Mouse (Mus musculus) embryonic facial prominence, embryonic 10.5 days (tissue): ENCODE measurements at regions not wholly inside any gene's neighbourhood (a gene's known extent, or its start where the extent isn't known, plus 50 kb on each side); places are given as distances from the start of the nearest gene placed in this dataset.

Source experiments
- DNase-seq: peaks from one replicate; pipeline ENCODE4 v3.0.0-alpha.2; 2017; ENCODE audit warnings: low spot score
- H3K27ac ChIP-seq: fragments of 300-500 bp; sonication (generic); replicated peaks from 2 replicates; pipeline ENCODE4 v1.5.1; 2016; ENCODE audit warnings: mild to moderate bottlenecking
- H3K27me3 ChIP-seq: fragments of 300-500 bp; sonication (generic); replicated peaks from 2 replicates; pipeline ENCODE4 v1.6.1; 2016; ENCODE audit warnings: low read depth, mild to moderate bottlenecking; ENCODE audit not compliant: poor library complexity, severe bottlenecking
- H3K36me3 ChIP-seq: fragments of 300-500 bp; sonication (generic); replicated peaks from 2 replicates; pipeline ENCODE4 v1.6.1; 2016; ENCODE audit warnings: mild to moderate bottlenecking, moderate library complexity
- H3K4me1 ChIP-seq: fragments of 300-500 bp; sonication (generic); 2 replicates; pipeline ENCODE4 v1.6.1; 2016
- H3K4me3 ChIP-seq: fragments of 300-500 bp; sonication (generic); 2 replicates; pipeline ENCODE4 v1.5.1; 2016; ENCODE audit warnings: mild to moderate bottlenecking, moderate library complexity
- H3K9me3 ChIP-seq: fragments of 300-500 bp; sonication (generic); 2 replicates; pipeline ENCODE4 v1.6.1; 2016; ENCODE audit warnings: mild to moderate bottlenecking
- WGBS: fragments of 180-500 bp; shearing (Covaris S2); methylation state at CpG from one replicate; pipeline ENCODE4 v1.1.7; 2016; 5-methylcytosine and 5-hydroxymethylcytosine counted together

DNA sequence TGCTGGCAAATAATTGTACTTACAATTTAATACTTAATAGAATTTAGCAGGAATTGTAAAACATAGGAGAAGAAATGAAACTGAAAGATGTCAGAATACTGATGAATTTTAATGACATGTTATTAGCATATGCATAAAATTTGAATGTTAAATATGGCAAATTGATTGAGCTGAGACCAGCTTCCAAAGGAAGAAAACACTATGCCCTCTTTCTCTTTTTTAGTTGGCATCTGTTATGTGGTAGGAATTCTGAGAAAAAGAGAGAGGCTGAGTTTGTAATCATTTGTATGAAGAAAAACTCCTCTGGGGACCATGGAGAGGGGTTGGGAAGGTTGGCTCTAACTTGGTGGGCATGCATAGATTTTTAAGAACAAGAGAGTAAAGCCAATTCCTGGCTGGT lies 224.2 kb downstream of the Gm11077 start:
- no peak for DNase-seq
- Histone ChIP-seq H3K27ac (no peak overlapping the region), H3K36me3 (no peaks in the 10 kb centered on the region), H3K4me3 (no peak overlapping the region), H3K27me3 (no peaks in the 10 kb centered on the region), H3K9me3 (no peaks in the 10 kb centered on the region), H3K4me1 (no peaks in the 10 kb centered on the region)

DNA sequence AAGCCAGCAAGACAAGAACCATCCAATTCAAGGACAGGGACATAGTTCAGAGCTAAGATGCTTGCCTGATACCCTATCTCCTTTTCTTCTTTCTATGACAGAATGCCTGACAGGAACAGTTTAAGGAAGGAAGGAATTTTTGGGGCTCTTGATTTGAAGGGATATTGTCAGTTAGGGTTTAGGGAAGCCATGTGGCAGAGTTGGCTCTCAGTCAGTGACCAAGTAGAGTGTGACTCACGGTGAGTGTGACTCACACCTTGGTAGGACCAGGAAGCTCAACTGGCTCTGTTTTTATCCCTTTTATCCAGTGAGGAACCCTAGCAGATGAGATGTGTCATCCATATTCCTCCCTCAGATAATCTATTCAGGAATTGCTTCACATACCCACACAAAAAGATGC lies 224.6 kb downstream of the Gm11077 start:
- WGBS: 81% methylated on average over 1 of the region's 1 CpGs
- no peak for DNase-seq

DNA sequence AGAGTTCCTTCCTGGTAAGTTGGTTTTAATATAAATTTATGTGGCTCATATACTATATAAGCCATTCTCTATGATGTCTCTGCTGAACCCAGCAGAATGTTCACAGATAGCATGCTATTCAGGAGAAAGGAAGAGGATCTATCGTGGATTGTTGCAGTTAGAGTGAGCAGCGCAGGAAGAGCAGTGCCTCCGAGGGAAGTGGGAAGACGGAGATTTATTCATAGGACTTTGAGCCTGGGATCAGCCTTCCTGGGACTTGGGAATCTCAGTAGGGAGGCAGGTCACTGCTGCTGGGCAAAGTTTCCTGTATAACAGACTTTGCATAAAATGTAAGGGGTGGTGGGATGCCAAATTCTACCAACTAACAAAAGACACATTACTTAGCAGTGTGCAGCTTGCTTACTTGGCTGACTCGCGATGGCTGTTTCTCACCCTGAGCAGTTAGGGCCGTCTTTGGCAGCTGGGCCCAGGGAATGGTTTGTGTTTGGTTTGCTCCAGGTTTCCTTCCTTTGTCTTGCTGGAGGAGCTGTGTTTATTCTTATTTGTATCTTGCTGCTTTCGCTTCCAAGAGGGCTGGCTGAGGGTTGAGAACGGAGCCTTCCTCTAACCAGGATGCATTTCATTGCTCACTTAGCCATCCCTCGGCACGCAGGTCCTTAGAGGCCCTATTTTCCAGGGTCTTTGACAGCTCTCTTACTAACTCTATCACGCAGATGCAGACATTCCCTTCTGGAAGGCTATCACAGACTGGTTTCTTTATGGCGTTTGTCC lies 226.9 kb downstream of the Gm11077 start:
- WGBS: 73% methylated on average over 13 of the region's 13 CpGs
- no peak overlapping the region for H3K27ac ChIP-seq
- H3K4me1 ChIP-seq: no peaks in the 10 kb centered on the region
- no peaks in the 10 kb centered on the region for H3K9me3 ChIP-seq
- H3K27me3 ChIP-seq: no peaks in the 10 kb centered on the region
- no peaks in the 10 kb centered on the region for H3K36me3 ChIP-seq
- DNase-seq: no peak
- H3K4me3 ChIP-seq: no peak overlapping the region

More for the DNA sequence above, 224.6 kb downstream of the Gm11077 start:
- Histone ChIP-seq H3K4me3 (no peak overlapping the region), H3K36me3 (no peaks in the 10 kb centered on the region), H3K27ac (no peak overlapping the region), H3K9me3 (no peaks in the 10 kb centered on the region), H3K4me1 (no peaks in the 10 kb centered on the region), H3K27me3 (no peaks in the 10 kb centered on the region)

DNA sequence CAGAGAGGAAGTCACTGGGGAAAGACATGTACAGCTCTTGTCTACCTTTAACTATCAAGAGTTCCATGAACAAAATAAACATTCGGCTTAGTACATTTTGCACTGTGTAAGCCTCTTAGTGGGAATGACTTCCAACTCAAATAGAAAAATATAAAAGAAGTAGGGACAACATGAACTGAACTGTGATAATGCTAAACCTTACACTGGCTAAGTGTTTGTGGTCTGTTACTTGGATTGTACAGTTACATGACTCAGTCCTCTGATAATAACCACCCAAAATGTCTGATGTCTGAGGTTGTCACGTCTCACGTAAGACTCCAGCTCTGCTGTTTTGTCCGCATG lies 227.4 kb downstream of the Gm11077 start:
- Histone ChIP-seq H3K27me3 (no peaks in the 10 kb centered on the region), H3K9me3 (no peaks in the 10 kb centered on the region), H3K4me1 (no peaks in the 10 kb centered on the region), H3K36me3 (no peaks in the 10 kb centered on the region), H3K27ac (no peak overlapping the region), H3K4me3 (no peak overlapping the region)
- DNase-seq: no peak
- 91% methylated on average over 4 of the region's 4 CpGs for WGBS

DNA sequence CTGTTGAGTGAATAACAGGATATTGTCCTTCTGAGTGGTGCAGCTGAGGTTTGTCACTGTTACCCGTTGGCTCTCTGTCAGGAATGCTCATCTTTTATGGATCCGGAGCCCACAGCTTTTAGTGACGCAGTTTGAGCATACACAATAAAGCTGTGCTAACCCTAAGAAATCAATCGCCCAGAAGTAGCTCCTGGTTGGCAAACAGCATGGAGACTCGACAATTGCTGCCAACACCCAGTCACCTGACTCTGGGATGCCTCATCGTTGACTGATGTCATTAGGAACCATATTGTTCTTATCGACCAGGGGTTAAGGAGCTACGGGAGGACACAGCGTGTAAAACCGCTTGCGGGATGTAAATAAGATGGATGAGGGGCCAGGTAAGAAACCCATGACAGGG lies 232.9 kb downstream of the Gm11077 start:
- no peaks in the 10 kb centered on the region for H3K27me3 ChIP-seq
- no peak overlapping the region for H3K4me3 ChIP-seq
- H3K27ac ChIP-seq: no peak overlapping the region
- no peaks in the 10 kb centered on the region for H3K36me3 ChIP-seq
- no peak for DNase-seq
- peaks cover 4% of the 10 kb centered on the region; the same call in 1 of the 2 replicates for H3K4me1 ChIP-seq
- 79% methylated on average over 11 of the region's 11 CpGs for WGBS
- H3K9me3 ChIP-seq: no peaks in the 10 kb centered on the region

DNA sequence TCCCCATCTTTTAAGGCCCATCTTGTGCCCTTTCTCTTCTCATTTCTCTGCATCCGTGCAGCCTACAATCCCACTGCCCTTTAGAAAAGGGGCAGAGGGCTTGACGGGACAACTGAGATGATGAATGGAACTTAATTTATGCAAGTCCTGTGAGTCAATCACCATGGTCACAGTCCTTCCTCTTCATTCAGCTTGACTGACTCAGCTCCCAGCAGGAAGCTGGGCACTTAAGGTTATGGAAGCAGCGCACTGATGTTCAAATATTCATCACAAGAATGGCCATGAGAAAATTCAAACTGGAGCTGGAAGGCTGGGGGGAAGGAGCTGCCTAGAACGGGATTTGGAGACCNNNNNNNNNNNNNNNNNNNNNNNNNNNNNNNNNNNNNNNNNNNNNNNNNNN lies 233.5 kb downstream of the Gm11077 start:
- Histone ChIP-seq H3K27ac (no peak overlapping the region), H3K9me3 (no peaks in the 10 kb centered on the region), H3K4me1 (peaks cover 4% of the 10 kb centered on the region; the same call in 1 of the 2 replicates), H3K36me3 (no peaks in the 10 kb centered on the region), H3K27me3 (no peaks in the 10 kb centered on the region), H3K4me3 (no peak overlapping the region)
- DNase-seq: no peak
- WGBS: 50% methylated on average over 4 of the region's 4 CpGs

DNA sequence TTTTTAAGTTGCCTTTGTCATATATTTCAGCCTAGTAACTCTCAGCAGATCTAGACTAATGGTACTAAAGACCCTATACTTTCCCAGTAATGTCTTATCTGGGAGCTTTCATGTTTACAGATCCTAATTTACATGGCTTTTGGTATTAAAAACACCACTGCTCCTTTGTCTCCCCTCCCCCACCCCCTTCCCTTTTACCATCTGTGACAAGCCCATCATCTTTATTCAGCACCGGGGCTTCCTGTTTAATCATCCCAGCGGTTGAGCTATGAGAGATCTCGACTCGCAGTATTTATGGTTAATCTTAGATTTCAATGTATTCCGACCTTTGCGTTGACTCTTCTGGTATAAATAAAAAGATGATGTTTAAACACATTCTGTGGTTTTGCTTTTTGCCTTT lies 244.6 kb downstream of the Gm11077 start:
- no peak for DNase-seq
- Histone ChIP-seq H3K27ac (no peak overlapping the region), H3K4me1 (no peaks in the 10 kb centered on the region), H3K4me3 (no peak overlapping the region), H3K27me3 (no peaks in the 10 kb centered on the region), H3K9me3 (0 out of 2 replicates have a peak, but pooled peaks cover 5% of the 10 kb centered on the region), H3K36me3 (no peaks in the 10 kb centered on the region)
- WGBS: 80% methylated on average over 6 of the region's 6 CpGs

DNA sequence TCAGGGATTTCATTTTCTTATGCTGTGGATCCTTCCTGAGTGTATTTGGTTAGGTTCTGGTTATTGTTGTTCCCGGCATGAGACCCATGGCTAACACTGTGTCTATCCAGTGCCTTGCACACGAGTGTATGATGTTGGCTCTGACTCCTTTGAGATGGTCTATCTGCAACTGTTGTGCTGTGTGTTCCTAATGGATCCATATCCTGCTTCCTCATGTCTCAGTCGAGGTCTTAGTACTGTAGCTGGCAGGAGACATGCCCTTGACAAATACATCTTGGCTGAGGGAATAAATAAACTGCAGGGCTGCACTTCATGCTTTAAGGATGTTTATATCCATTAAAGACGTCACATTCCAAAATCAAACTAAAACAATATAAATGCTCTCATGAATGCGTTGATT lies 247.9 kb downstream of the Gm11077 start:
- 84% methylated on average over 5 of the region's 5 CpGs for WGBS
- no peaks in the 10 kb centered on the region for H3K36me3 ChIP-seq
- DNase-seq: no peak
- no peak overlapping the region for H3K27ac ChIP-seq
- no peaks in the 10 kb centered on the region for H3K4me1 ChIP-seq
- H3K27me3 ChIP-seq: no peaks in the 10 kb centered on the region
- 0 out of 2 replicates have a peak, but pooled peaks cover 4% of the 10 kb centered on the region for H3K9me3 ChIP-seq
- H3K4me3 ChIP-seq: no peak overlapping the region

DNA sequence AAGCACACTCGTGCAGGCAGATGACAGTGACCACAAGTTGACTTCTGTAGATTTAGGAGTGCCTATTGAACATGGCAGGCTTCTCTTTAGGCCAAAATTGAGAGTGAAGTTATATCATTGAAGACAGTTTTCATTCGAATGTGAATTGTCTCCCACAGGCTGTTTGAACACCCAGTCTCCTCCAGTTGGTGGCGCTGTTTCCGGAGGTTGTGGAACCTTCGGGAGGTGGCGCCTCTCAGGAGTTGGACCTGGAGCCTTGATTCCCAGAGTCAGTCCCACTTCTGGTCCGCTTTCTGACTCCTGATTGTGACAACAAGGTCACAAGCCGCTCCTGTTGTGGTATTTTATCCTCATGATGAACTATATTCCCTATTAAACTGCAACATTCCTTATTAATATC lies 254.5 kb downstream of the Gm11077 start:
- no peaks in the 10 kb centered on the region for H3K36me3 ChIP-seq
- H3K27me3 ChIP-seq: no peaks in the 10 kb centered on the region
- no peak for DNase-seq
- H3K27ac ChIP-seq: no peak overlapping the region
- no peaks in the 10 kb centered on the region for H3K4me1 ChIP-seq
- H3K4me3 ChIP-seq: no peak overlapping the region
- 91% methylated on average over 8 of the region's 8 CpGs for WGBS
- H3K9me3 ChIP-seq: no peaks in the 10 kb centered on the region

DNA sequence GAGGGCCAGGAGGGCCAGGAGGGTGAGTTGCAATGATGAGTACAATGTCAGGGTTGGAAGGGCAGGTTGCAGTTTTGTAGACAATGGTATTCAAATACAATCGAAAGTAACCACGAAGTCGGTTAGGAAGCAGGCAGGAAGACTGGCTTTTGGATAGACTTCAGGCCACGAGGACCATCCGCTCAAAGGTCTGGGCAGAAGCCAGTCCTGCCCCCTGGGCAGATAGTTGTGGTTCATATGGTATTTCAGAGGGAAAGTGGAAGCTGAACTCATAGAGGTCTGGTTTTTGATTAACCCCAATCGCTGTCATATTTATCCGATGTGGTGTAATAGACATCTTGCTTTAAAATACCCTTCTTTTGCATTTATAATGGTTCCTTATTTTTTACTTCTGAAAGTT lies 255.2 kb downstream of the Gm11077 start:
- DNase-seq: no peak
- Histone ChIP-seq H3K27ac (no peak overlapping the region), H3K4me1 (no peaks in the 10 kb centered on the region), H3K4me3 (no peak overlapping the region), H3K9me3 (no peaks in the 10 kb centered on the region), H3K27me3 (no peaks in the 10 kb centered on the region), H3K36me3 (no peaks in the 10 kb centered on the region)
- WGBS: 93% methylated on average over 7 of the region's 7 CpGs

DNA sequence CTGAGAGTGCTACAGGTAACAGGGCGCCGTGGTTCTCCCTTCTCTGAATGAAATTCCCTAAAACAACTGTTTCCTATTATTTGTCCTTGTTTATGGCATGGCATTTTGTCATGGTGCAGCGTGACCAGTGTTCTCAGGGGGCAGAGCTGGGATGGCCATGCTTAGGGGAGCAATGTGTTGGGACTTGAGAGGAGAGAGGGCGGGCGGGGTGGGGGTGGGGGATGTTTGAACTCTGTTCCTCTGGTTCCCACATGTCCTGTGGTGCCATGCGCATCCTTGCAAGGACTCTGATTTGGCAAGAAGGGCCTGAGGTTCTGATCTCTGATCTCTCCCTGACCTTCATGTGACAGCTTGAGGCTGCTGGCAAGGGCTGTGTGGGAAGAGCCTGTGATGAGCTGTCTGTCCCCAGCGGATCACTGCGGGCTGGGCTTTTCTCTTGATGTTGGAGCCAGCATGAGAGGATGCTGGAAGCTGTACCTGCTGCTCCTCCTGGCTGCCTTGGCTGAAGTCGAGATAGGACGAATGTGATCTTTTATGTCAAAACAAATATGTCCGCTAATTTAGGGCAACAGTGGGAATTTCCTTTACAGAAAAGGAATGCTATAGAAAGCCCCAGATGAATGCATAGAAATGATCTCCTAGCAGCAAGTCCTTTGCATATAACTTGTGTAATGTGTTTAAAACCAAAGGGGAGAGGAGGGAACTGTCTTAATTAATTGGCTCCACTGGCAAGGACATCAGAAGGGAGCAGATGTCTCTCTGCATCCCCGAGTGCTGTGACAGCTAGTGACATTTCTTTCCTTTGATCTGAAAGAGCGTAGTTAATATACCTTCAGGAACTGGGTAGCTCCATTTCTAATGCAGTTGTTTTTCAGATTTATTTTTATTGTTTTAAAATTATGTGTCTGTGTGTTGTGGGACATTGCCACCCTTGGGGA lies 255.2 kb upstream of the Pde3a start:
- no peak overlapping the region for H3K4me3 ChIP-seq
- H3K9me3 ChIP-seq: peaks cover 3% of the 10 kb centered on the region; the same call in 1 of the 2 replicates
- no peak overlapping the region for H3K27ac ChIP-seq
- DNase-seq: no peak
- no peaks in the 10 kb centered on the region for H3K4me1 ChIP-seq
- 80% methylated on average over 13 of the region's 13 CpGs for WGBS
- H3K27me3 ChIP-seq: no peaks in the 10 kb centered on the region
- no peaks in the 10 kb centered on the region for H3K36me3 ChIP-seq

DNA sequence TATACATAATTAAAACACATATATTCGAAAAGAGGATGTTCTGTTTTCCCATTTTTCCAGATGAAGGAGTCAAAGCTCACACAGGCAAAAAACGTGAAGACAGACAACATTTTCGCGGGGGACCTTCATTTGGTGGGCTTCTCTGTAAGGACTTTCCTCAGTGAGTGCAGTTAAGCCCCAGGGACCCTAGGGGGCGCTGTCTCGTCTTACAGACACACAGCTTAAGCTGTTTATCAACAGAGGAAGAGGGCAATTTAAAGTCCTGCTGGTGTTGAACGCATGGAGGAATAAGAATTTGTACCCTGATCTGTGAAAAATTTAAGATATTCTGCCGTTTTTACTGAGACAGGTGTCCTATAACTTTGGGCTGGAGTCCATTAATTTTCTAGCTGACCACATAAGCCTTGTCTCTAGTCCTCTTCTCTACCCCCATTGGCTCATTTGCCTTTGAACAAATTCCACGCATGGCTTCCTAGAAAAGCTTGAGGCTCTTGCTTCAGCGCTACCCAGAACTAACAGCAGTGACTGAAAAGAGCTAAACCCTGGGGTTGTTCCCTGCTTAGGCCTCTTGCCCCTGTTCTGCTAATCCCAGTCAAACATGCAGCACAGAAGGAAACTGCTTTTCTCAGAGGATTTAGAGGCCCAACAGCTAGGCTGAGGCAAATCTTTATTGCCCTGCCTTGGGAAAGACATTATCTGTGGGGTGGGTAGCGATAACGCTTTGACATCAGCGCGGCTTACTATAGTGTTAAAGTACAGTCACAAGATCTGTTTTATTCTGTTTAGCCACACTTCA lies 253.5 kb upstream of the Pde3a start:
- no peaks in the 10 kb centered on the region for H3K27me3 ChIP-seq
- no peaks in the 10 kb centered on the region for H3K36me3 ChIP-seq
- no peak overlapping the region for H3K4me3 ChIP-seq
- peaks cover 3% of the 10 kb centered on the region; the same call in 1 of the 2 replicates for H3K9me3 ChIP-seq
- DNase-seq: peak; percentile 55
- WGBS: 74% methylated on average over 14 of the region's 14 CpGs
- H3K4me1 ChIP-seq: no peaks in the 10 kb centered on the region
- no peak overlapping the region for H3K27ac ChIP-seq
